In genomic region chr7:100861209-100861608, GRCm38 (mm10) we compare ENCODE assay signal across 27 mouse cellular contexts. TPM values are rescaled to one million over a fixed set of nuclear protein-coding genes. Genes with fewer than 3 reads are reported as not detected.
DNase-seq lines count a peak whose midpoint lies in the region; ATAC-seq and TF ChIP-seq lines count a peak whose summit lies in the region.
"Had no signal": no experiment of that assay in that cellular context is flagged by ENCODE, and none has a peak within 500 bp of the region (broad histone marks: within the 10 kb centered on the region; RNA-seq: fewer than 3 reads in every experiment).

No protein-coding gene starts in this region.

- no peak for ATAC-seq in lung, embryonic 14.5 days (ENCODE audit: insufficient read depth)
- no peak for ATAC-seq in liver, embryonic 16.5 days (ENCODE audit: low read depth)
- ATAC-seq: CD4-positive, CD25-positive, alpha-beta regulatory T cell, adult 4 months; forebrain, postnatal 0 days; hindbrain, embryonic 16.5 days; lung, postnatal 0 days had no signal

- no peak overlapping the region for H3K4me3 ChIP-seq in lung, embryonic 14.5 days (ENCODE audit: low read depth, low read length)
- peak overlapping the region; percentile 98 for H3K4me3 ChIP-seq in liver, embryonic 16.5 days (ENCODE audit: low read depth, low read length)
- H3K4me3 ChIP-seq: embryonic facial prominence, embryonic 12.5 days; forebrain, embryonic 12.5 days; limb, embryonic 10.5 days; limb, embryonic 15.5 days; midbrain, embryonic 12.5 days had no signal

- H3K4me1 ChIP-seq in lung, embryonic 14.5 days (ENCODE audit: insufficient read depth), result peaks cover 7% of the 10 kb centered on the region; the same call in 1 of the 2 replicates
- peaks cover 53% of the 10 kb centered on the region for H3K4me1 ChIP-seq in liver, embryonic 16.5 days (ENCODE audit: control insufficient read depth, low read depth, low read length)

- no peak overlapping the region for H3K27ac ChIP-seq in lung, embryonic 14.5 days (ENCODE audit: low read depth)
- H3K27ac ChIP-seq in liver, embryonic 16.5 days (ENCODE audit: low read length), result peak overlapping the region; percentile 89; the same call in 1 of the 2 replicates
- H3K27ac ChIP-seq: embryonic facial prominence, embryonic 12.5 days; forebrain, embryonic 12.5 days; limb, embryonic 15.5 days; midbrain, embryonic 12.5 days had no signal

- H3K4me2 ChIP-seq in lung, embryonic 14.5 days, result peak overlapping the region; percentile 18; the same call in 1 of the 2 replicates
- peak overlapping the region; percentile 86 for H3K4me2 ChIP-seq in liver, embryonic 16.5 days (ENCODE audit: low read depth, low read length)
- H3K4me2 ChIP-seq: midbrain, embryonic 12.5 days had no signal

- H3K9ac ChIP-seq in lung, embryonic 14.5 days, result no peak overlapping the region
- H3K9ac ChIP-seq in liver, embryonic 16.5 days (ENCODE audit: low read depth, low read length), result peak overlapping the region; percentile 99
- H3K9ac ChIP-seq: embryonic facial prominence, embryonic 12.5 days; forebrain, embryonic 12.5 days; forebrain, postnatal 0 days; limb, embryonic 15.5 days; midbrain, embryonic 12.5 days had no signal

- H3K27me3 ChIP-seq in lung, embryonic 14.5 days (ENCODE audit: insufficient read depth, low read length), result no peaks in the 10 kb centered on the region
- no peaks in the 10 kb centered on the region for H3K27me3 ChIP-seq in liver, embryonic 16.5 days (ENCODE audit: control insufficient read depth, insufficient read depth, low read depth, low read length)
- H3K27me3 ChIP-seq: embryonic facial prominence, embryonic 12.5 days; limb, embryonic 15.5 days had no signal

- H3K9me3 ChIP-seq in lung, embryonic 14.5 days (ENCODE audit: low read depth, low read length), result no peaks in the 10 kb centered on the region
- H3K9me3 ChIP-seq in liver, embryonic 16.5 days (replicated peaks; ENCODE audit: control insufficient read depth, low read length), result no peaks in the 10 kb centered on the region
- H3K9me3 ChIP-seq: embryonic facial prominence, embryonic 12.5 days; forebrain, embryonic 12.5 days; limb, embryonic 10.5 days; limb, embryonic 15.5 days; megakaryocyte, embryonic 14.5 days; midbrain, embryonic 12.5 days had no signal

- TF ChIP-seq CTCF in lung, embryonic 14.5 days (IDR thresholded peaks at IDR 0.05; ENCODE audit: low read depth), result no peak

- DNase-seq in gastrocnemius, postnatal 14 days, result peak; percentile 51
- DNase-seq in gastrocnemius, postnatal 10 days, result no peak
- no peak for DNase-seq in lung, embryonic 14.5 days
- DNase-seq in lung, adult 18-20 months, result no peak
- peak; percentile 58 for DNase-seq in gastrocnemius, postnatal 25 days
- DNase-seq in testis, postnatal 14 days (ENCODE audit: low spot score), result no peak
- no peak for DNase-seq in cerebellum, adult 9-10 months
- DNase-seq: adrenal gland, postnatal 10 days; cerebellum, adult 8-10 months; embryo, embryonic 11 days; forebrain, postnatal 0 days; kidney, adult 18-20 months; kidney, postnatal 36 days; layer of hippocampus, postnatal 36 days; lung, postnatal 4 days; retina, postnatal 1 day; right cerebral cortex, postnatal 14 days had no signal

- WGBS in lung, embryonic 14.5 days, result 88% methylated on average over 5 of the region's 5 CpGs
- WGBS in liver, embryonic 16.5 days (ENCODE audit: insufficient replicate concordance), result 60% methylated on average over 5 of the region's 5 CpGs

- intact Hi-C loops in gastrocnemius, postnatal 14 days (cut with DNase I; ENCODE audit: low total_unique reads), result no loop called here

- H3K36me3 ChIP-seq in lung, embryonic 14.5 days (ENCODE audit: insufficient read depth), result no peaks in the 10 kb centered on the region
- peaks cover 5% of the 10 kb centered on the region for H3K36me3 ChIP-seq in liver, embryonic 16.5 days (ENCODE audit: control insufficient read depth, insufficient read depth)
- H3K36me3 ChIP-seq: embryonic facial prominence, embryonic 12.5 days; forebrain, embryonic 12.5 days; limb, embryonic 15.5 days; midbrain, embryonic 12.5 days had no signal

RNA-seq across cellular contexts. Expression of gene Relt, which starts 2.0 kb away (rescaled TPM):
- 10 to 100 TPM in 1 of 2 experiments, 1 to 10 TPM in 1; 5.4 to 16.3 TPM for total RNA-seq in gastrocnemius, postnatal 14 days (2021)
- total RNA-seq in gastrocnemius, postnatal 10 days (2021), result 10 to 100 TPM; 14.8 to 19.3 TPM
- 3.8 and 4.1 TPM in 2 replicates for polyA plus RNA-seq in lung, embryonic 14.5 days (2014; fragmentation: Nextera tagmentation; extraction: Ambion mirVana)
- total RNA-seq in gastrocnemius, postnatal 25 days (2021), result 10 to 100 TPM; 11.3 to 13.4 TPM
- 15.8 and 16.3 TPM in 2 replicates for polyA plus RNA-seq in liver, embryonic 16.5 days (2015; fragmentation: Nextera tagmentation; extraction: Ambion mirVana)

Comparison
In these comparisons a context has a peak if more than half of its experiments do, and no peak if none do; other contexts are left out.
1. DNase-seq: peak in gastrocnemius, postnatal 14 days (single experiment) and gastrocnemius, postnatal 25 days (single experiment); none in gastrocnemius, postnatal 10 days (single experiment), lung, embryonic 14.5 days (single experiment), lung, adult 18-20 months (0 of 2), testis, postnatal 14 days (single experiment) and cerebellum, adult 9-10 months (single experiment).